Mouse (Mus musculus): ENCODE data around the gene AU040320. TPM values are rescaled to one million over a fixed set of nuclear protein-coding genes. Genes with fewer than 3 reads are reported as not detected.

AU040320 gene
- 32.9 and 33.5 TPM in 2 replicates for polyA plus RNA-seq (2016; fragmentation: Nextera tagmentation; extraction: Ambion mirVana)

DNA sequence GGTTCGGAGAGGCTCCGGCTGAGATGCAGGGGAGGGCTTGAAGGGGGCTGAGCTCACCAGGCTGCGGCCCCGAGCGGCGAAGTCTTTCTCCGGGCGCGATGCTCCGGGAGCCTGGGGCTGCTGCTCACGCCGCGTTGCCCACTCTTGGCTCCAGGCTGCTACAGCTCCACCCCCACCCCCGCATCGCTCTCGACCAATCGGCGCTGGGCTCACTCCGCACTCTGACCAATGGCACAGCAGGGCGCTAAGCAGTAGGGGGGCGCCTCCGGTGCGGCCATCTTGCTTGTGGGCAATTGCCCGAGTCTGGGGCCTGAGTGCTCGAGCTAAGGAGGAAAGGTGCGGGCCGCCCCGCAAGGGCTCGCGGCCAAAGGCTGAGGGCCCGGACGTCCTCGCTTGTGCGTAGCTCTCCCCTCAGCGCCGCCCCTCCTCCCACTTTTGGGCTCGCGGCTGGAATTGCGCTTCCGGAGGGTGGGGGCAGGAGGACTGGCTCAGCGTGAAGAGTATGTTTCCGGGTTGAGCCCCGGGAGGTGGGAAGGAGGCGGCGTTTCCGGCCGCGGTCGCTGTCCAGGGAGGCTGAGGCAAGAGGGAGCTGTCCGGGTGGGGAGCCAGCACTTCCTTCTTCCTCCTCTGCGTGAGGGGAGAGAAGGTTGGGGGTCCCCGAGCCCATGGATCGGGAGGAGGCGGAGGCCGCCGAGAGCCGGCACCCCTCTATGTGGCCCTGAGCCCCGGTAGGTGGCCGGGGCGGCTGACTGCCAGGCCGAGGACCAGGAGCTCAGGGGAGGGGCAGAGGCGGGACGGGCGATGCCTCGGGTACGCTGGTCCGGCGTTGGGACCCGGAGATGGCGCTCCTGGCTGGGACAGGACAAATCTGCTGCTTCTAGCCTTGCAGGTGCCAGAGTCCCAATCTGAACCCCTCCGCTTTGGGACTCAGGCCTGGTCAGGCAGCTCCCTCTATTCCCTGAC lies at the start of gene AU040320, which contains the start of gene Ncdn:
AU040320 (plus strand) TSS at position 277 of the 963 bp plus-strand sequence.
Ncdn (minus strand) TSS at position 171 of the 963 bp plus-strand sequence.
- H3K4me3 ChIP-seq (replicated peaks), result peak within 1 kb of the TSS; percentile 76
- no peaks in the 10 kb centered on the region for H3K27me3 ChIP-seq
- peak; percentile 99 for ATAC-seq (ENCODE audit: low FRiP score)
- WGBS, result under 1% methylated on average over 61 of the region's 71 CpGs
- peak within 1 kb of the TSS; percentile 99 for H3K4me2 ChIP-seq
- peaks cover 53% of the 10 kb centered on the region for H3K4me1 ChIP-seq
- H3K36me3 ChIP-seq (replicated peaks), result peaks cover 34% of the 10 kb centered on the region
- H3K9ac ChIP-seq, result peak within 1 kb of the TSS; percentile 91
- peak within 1 kb of the TSS; percentile 97 for H3K27ac ChIP-seq
- H3K9me3 ChIP-seq, result no peaks in the 10 kb centered on the region

DNA sequence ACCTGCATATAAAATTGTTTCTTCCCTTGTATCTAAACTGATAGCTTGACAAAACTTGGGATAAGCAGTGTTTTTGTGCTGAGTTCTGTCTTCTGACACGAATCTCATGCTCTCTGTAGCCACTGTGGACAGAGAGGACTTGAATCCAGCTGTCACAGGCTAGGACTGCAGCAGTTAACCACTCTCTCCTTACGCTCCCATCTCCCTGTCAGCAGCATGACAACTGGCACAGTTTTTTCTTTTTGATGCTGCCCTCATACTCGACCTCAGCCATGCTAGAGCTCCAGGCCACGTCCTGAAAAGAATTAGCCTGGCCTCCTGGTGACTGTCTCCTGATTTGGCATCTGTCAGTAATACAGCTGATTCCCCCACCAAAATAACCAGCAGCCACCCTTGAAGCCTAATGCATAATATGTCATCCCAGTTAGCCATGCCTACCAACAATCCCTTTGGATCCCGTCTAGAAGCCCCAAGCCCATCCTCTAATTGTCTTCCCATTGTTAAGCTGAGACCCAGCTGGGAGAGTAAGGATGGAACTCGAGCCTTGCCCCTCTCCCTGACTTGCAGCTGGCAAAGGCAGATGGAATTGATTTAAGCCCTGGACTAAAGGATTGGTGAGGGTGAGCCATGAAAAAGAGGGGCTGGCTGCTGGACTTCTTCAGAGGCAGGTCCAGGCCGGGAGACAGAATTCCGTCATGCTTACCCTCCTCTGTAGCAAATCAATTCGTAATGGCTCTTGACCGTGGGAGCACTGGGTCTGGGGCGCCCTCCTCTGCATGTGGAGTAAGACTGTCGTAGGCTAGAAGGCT lies 46.5 kb upstream of the AU040320 start:
- Histone ChIP-seq H3K9me3 (no peaks in the 10 kb centered on the region), H3K4me1 (peaks cover 8% of the 10 kb centered on the region; the same call in 1 of the 2 replicates), H3K27me3 (no peaks in the 10 kb centered on the region), H3K4me3 (replicated peaks) (no peak overlapping the region), H3K27ac (0 out of 2 replicates have a peak overlapping the region, but pooled peaks have one; percentile 13), H3K9ac (no peak overlapping the region), H3K4me2 (no peak overlapping the region), H3K36me3 (replicated peaks) (peaks cover 68% of the 10 kb centered on the region)
- no peak for ATAC-seq (ENCODE audit: low FRiP score)
- WGBS, result 71% methylated on average over 12 of the region's 12 CpGs

DNA sequence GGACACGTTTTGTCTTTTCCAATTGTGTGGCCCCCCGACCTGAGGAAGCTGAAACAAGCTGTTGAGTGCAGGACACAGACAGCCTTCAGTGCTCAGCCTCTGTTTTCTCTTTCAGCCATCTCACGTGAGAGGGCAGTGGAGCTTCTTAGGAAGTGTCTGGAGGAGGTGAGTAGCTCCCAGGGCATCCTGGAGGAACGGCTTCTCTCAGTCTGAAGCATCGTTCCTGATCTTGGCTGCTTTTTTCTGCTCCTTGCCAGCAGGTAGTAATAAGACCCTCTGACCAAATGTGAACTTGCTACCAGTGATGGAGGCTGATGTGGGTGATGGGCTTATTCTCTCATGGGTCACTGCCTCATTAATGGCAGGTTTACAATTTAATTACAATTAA lies 45.9 kb upstream of the AU040320 start:
- Histone ChIP-seq H3K4me3 (replicated peaks) (no peak overlapping the region), H3K36me3 (replicated peaks) (peaks cover 62% of the 10 kb centered on the region), H3K27ac (no peak overlapping the region), H3K9me3 (no peaks in the 10 kb centered on the region), H3K4me2 (no peak overlapping the region), H3K4me1 (peaks cover 8% of the 10 kb centered on the region; the same call in 1 of the 2 replicates), H3K9ac (no peak overlapping the region), H3K27me3 (no peaks in the 10 kb centered on the region)
- 76% methylated on average over 5 of the region's 5 CpGs for WGBS
- no peak for ATAC-seq (ENCODE audit: low FRiP score)

DNA sequence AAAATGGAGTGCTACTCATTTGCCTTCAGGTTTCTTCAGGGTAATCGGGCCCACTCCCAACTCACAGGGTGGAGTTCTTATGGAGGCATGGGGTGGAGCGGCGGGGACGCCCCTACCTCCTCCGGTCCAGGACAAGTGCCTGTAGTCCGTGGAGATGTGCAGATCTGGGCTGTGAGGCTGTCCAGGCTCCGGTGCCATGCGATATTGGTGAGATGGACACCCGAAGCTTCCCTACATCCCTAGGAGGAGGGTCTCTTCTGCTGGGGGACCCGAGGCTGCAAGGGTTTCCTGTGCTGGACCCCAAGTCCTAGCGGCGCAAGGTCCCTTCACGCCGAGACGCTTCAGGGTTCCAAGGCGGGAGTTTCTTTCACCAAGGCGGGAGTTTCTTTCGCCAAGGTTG lies 21.2 kb upstream of the AU040320 start:
- H3K4me2 ChIP-seq, result peak overlapping the region; percentile 22; the same call in 1 of the 2 replicates
- no peaks in the 10 kb centered on the region for H3K36me3 ChIP-seq (replicated peaks)
- 0 out of 2 replicates have a peak overlapping the region, but pooled peaks have one; percentile 0 for H3K4me3 ChIP-seq (replicated peaks)
- under 1% methylated on average over 18 of the region's 18 CpGs for WGBS
- H3K9me3 ChIP-seq, result no peaks in the 10 kb centered on the region
- H3K27me3 ChIP-seq, result peaks cover 84% of the 10 kb centered on the region
- no peak overlapping the region for H3K27ac ChIP-seq
- no peak for ATAC-seq (ENCODE audit: low FRiP score)
- no peak overlapping the region; the same call in 1 of the 2 replicates for H3K9ac ChIP-seq
- peaks cover 22% of the 10 kb centered on the region for H3K4me1 ChIP-seq

DNA sequence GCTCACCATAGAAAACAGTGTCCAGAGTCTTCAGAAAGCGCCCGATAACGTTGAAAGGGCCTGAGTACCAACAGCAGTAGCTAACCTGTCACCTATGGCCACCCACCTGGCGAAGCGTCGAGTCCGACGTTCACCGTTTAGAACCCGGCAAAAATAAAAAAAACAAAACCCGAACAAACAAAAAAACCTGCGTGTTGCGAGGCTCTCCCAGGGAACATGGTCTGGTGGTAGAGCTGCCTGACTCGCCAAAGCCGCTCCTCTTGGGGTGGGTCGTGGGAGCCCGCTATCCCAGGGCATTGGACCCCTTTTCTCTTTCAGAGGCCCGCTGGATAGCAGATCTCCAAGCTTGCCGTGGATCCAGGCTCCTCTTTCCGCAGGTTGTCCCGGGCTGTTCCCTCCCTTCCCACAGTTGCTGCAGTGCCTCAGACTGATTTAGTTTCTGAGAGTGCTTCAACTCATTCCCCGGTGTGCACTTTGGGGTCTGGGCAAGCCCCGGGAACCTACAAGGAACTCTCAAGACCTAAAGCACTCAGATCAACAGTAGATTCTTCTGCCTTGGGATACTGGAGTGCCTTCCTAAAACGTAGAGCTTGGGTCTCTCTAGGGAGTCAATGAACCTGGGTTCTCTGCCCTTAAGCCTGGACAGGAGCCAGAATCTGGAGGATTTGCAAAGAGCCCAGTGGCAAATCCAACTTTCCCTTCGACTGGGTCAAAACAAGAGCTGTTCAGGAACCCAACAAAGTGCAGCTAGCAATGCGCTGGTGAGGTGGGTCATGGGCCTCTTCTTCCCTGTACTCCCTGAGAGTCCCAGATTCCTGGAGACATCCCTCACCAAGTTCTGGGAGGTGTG lies 20.6 kb upstream of the AU040320 start:
- H3K36me3 ChIP-seq (replicated peaks), result no peaks in the 10 kb centered on the region
- no peak overlapping the region; the same call in 1 of the 2 replicates for H3K9ac ChIP-seq
- ATAC-seq (ENCODE audit: low FRiP score), result no peak
- H3K4me1 ChIP-seq, result peaks cover 22% of the 10 kb centered on the region
- no peak overlapping the region for H3K4me2 ChIP-seq
- H3K4me3 ChIP-seq (replicated peaks), result 0 out of 2 replicates have a peak overlapping the region, but pooled peaks have one; percentile 0
- H3K27ac ChIP-seq, result no peak overlapping the region
- peaks cover 90% of the 10 kb centered on the region for H3K27me3 ChIP-seq
- 3% methylated on average over 26 of the region's 26 CpGs for WGBS
- H3K9me3 ChIP-seq, result no peaks in the 10 kb centered on the region

DNA sequence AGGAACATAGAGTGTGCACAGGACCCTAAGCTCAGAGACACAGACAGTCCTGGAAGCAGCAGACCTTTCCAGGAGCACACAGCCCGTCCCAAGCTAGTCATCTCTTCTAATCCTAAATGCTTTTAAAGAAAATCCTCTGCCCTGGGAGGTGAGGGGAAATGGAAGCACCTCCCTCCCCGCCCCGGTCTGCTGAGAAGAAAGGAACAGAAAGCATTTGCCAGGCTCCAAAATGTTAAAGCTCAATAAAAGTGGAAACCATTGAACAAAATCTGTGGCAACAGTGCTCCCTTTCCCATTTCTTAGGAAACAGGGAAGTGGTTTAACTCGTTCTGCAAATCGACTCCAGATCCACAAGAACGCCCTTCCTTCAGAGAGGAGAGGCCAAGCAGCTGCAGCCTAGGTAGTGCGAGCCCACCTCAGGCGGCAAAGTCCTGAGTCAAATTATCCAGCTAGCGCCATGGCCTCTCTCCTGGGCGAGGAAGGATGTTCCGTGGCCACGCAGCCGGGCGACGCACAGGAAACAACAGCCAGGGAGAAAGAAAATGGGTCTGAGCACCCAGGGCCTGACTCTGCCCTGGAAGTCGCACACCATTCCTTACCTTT lies 19.2 kb upstream of the AU040320 start:
- ATAC-seq (ENCODE audit: low FRiP score), result no peak
- WGBS, result 2% methylated on average over 16 of the region's 16 CpGs
- Histone ChIP-seq H3K9me3 (no peaks in the 10 kb centered on the region), H3K36me3 (replicated peaks) (no peaks in the 10 kb centered on the region), H3K4me2 (no peak overlapping the region), H3K9ac (0 out of 2 replicates have a peak overlapping the region, but pooled peaks have one; percentile 4), H3K4me3 (replicated peaks) (no peak overlapping the region), H3K27me3 (peaks cover 100% of the 10 kb centered on the region), H3K27ac (no peak overlapping the region), H3K4me1 (peaks cover 22% of the 10 kb centered on the region)

DNA sequence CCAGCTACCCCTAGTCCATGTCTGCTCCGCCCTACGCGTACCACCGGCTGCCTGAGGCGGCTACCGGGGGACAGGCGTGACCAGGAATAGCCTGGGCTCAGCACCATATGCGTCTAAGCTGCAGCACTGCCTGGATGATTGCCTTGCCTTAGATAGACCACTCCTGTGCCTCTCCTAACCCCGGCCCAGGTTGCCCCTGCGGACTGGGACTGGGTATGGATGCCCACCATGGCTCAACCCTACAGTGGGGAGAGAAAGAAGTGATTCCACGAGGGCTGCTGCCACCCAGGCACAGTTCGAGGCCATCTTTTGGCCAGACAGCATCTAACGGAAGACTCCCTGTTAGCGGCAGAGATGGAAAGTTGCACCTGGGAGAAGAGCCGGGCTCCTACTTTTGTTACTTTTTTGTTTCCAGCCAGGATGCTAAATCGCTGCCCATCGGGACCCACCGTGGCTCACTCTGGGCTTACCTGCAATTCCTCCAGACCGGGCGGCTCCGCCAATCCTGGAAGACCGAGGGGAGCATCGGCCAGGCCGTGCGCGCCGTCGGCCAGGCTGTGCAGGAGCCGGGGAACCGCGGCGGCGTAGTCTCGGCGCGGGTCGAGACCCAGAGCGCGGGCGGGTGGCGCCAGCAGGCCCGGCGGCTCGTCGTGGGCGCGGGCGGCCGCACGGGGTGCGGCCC lies 18.5 kb upstream of the AU040320 start:
- Histone ChIP-seq H3K27me3 (peaks cover 100% of the 10 kb centered on the region), H3K4me3 (replicated peaks) (peak overlapping the region; percentile 31), H3K27ac (no peak overlapping the region), H3K4me1 (peaks cover 24% of the 10 kb centered on the region), H3K9me3 (no peaks in the 10 kb centered on the region), H3K36me3 (replicated peaks) (no peaks in the 10 kb centered on the region), H3K9ac (0 out of 2 replicates have a peak overlapping the region, but pooled peaks have one; percentile 7), H3K4me2 (peak overlapping the region; percentile 40)
- whole genome bisulfite sequencing, result 2% methylated on average over 51 of the region's 51 CpGs
- ATAC-seq (ENCODE audit: low FRiP score), result no peak

DNA sequence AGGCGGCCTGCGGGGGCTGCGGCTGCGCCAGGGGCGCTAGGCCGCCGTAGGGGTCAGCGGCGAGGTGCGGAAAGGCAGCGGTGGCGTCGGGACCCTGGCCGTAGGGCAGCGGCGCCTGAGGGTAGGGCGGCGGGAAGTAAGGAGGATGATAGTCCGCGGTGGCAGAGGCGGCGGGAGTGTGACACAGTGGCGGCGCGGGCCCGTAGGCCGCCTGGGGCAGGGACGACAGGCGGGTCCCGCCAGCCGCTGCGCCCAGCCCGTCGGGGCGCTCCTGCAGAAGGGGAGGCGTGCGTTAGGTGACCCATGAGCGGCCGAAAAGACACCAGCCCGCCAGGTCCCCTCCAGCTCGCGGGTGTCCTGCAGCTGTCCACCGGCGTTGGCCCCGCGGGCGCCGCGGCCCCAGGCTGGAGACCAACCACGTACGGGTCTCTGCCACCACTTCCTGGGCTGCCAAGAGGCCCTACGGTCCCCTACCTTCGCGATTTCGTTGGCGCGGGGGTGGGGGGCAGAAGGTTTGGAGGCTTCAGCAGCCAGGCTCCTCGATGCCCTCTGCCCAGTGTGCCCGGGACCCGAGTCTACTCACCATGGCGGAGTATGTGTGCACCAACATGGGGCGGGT lies 17.9 kb upstream of the AU040320 start:
- H3K4me3 ChIP-seq (replicated peaks), result peak overlapping the region; percentile 31
- ATAC-seq (ENCODE audit: low FRiP score), result peak; percentile 39; the same call in 1 of the 2 replicates
- H3K27me3 ChIP-seq, result peaks cover 100% of the 10 kb centered on the region
- H3K27ac ChIP-seq, result no peak overlapping the region
- H3K9me3 ChIP-seq, result no peaks in the 10 kb centered on the region
- peak overlapping the region; percentile 40 for H3K4me2 ChIP-seq
- H3K4me1 ChIP-seq, result peaks cover 30% of the 10 kb centered on the region
- 0 out of 2 replicates have a peak overlapping the region, but pooled peaks have one; percentile 7 for H3K9ac ChIP-seq
- WGBS, result 1% methylated on average over 57 of the region's 62 CpGs
- no peaks in the 10 kb centered on the region for H3K36me3 ChIP-seq (replicated peaks)

DNA sequence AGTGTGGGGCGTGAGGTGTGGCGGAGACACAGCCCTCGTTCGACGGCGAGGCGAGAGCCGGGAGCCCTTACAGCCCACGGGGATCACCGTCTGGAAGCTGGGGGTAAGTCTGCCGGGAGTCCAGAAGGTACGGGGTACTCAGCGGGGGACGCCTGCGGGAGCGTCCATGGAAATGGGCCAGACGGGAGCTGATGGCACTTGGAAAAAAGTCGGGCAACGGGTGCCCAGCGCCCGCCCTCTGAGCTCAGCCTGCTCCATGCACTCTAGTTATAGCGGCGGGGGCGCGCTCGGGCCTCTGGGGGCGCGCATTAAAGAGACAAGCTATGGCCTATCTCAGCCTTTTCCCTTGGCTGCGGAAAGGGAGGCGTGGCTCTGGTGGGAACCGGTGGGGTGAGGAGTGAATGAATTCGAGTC lies 17.3 kb upstream of the AU040320 start, which contains the start of gene Tfap2e:
Tfap2e (minus strand) TSS at position 240 of the 414 bp plus-strand sequence.
- 0 out of 2 replicates have a peak within 1 kb of the TSS, but pooled peaks have one; percentile 7 for H3K9ac ChIP-seq
- no peak within 1 kb of the TSS for H3K27ac ChIP-seq
- H3K27me3 ChIP-seq, result peaks cover 95% of the 10 kb centered on the region
- peak within 1 kb of the TSS; percentile 40 for H3K4me2 ChIP-seq
- peak within 1 kb of the TSS; percentile 31 for H3K4me3 ChIP-seq (replicated peaks)
- H3K36me3 ChIP-seq (replicated peaks), result no peaks in the 10 kb centered on the region
- H3K4me1 ChIP-seq, result peaks cover 30% of the 10 kb centered on the region
- 1% methylated on average over 32 of the region's 32 CpGs for WGBS
- H3K9me3 ChIP-seq, result no peaks in the 10 kb centered on the region
- ATAC-seq (ENCODE audit: low FRiP score), result peak; percentile 55; the same call in 1 of the 2 replicates

DNA sequence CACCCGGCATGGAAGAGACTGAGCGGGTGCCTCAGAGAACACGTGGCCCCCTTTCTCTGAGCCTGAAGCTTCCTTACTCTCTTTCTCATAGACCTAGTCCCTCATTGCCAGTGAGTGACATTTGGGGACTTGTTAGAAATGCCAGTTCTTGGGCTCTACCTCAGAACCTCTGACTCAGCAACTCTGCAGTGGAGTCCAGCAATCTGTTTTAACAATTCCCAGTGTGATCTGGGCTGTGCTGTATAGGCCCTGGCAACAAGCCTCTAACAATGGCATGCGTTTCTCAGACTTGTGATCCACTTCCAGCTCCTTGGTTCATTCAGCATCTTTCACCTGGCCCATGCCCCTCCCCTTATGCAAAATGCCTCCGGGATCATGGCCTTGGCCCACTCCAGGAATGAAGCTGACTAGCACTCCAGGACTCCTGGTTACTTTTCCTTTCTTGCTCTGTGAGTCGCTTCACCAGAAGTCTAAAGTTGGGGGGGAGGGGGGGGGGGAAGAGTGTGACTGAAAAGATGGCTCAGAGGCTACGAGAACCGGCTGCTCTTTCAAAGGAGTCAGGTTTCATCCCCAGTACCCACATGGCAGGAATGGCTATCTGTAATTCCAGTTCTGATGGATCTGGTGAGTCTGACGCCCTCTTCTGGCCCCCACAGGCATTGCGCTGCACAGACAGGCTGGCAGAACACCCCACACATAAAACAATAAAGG lies 13.2 kb upstream of the AU040320 start:
- H3K9me3 ChIP-seq, result no peaks in the 10 kb centered on the region
- H3K27ac ChIP-seq, result no peak overlapping the region
- H3K9ac ChIP-seq, result no peak overlapping the region
- H3K27me3 ChIP-seq, result peaks cover 87% of the 10 kb centered on the region
- 17% methylated on average over 10 of the region's 10 CpGs for WGBS
- H3K4me2 ChIP-seq, result no peak overlapping the region
- no peak for ATAC-seq (ENCODE audit: low FRiP score)
- H3K4me3 ChIP-seq (replicated peaks), result no peak overlapping the region
- H3K4me1 ChIP-seq, result peaks cover 34% of the 10 kb centered on the region
- H3K36me3 ChIP-seq (replicated peaks), result peaks cover 11% of the 10 kb centered on the region

Data from forebrain, embryonic 12.5 days (tissue).